Mouse (Mus musculus) E14TG2a.4 (cell line): ENCODE measurements around the gene Sun1.

ENCODE experiments used
- CTCF ChIP-seq: conservative IDR thresholded peaks from 2 replicates; pipeline ENCODE4 v1.5.1; 2014; ENCODE audit warnings: low read length
- NANOG ChIP-seq: IDR thresholded peaks from 2 replicates; pipeline ENCODE4 v1.6.1; 2014; ENCODE audit warnings: borderline replicate concordance, low read length, mixed read lengths
- POU5F1 ChIP-seq: IDR thresholded peaks from 2 replicates; pipeline ENCODE4 v1.6.1; 2014; ENCODE audit warnings: low read length, borderline replicate concordance

GRCm38 (mm10) chr5:139200770-139201569, 533 bp downstream of the Sun1 start:
- TF ChIP-seq CTCF (no peak), NANOG (no peak), POU5F1 (no peak)
